Comparison of ENCODE assay signal across 11 mouse cellular contexts in genomic region chr4:123260071-123260746, GRCm38 (mm10). TPM values are rescaled to one million over a fixed set of nuclear protein-coding genes. Genes with fewer than 3 reads are reported as not detected.
DNase-seq lines count a peak whose midpoint lies in the region; ATAC-seq and TF ChIP-seq lines count a peak whose summit lies in the region.
"Had no signal": no experiment of that assay in that cellular context is flagged by ENCODE, and none has a peak within 500 bp of the region (broad histone marks: within the 10 kb centered on the region; RNA-seq: fewer than 3 reads in every experiment).

No protein-coding gene starts in this region.

- no peak for TF ChIP-seq EP300 in MEL (IDR thresholded peaks at IDR 0.05; ENCODE audit: low read depth in 1 of 2, low read length in 2 of 2)

- H3K4me1 ChIP-seq in hindbrain, postnatal 0 days (ENCODE audit: insufficient read depth, low read length) = no peaks in the 10 kb centered on the region
- peaks cover 11% of the 10 kb centered on the region for H3K4me1 ChIP-seq in hindbrain, embryonic 13.5 days (replicated peaks)
- H3K4me1 ChIP-seq in MEL (ENCODE audit: control insufficient read depth in 1 of 2, insufficient read depth in 2 of 2, low read length in 2 of 2) = no peaks in the 10 kb centered on the region; a peak in 1 of 4 replicates
- no peaks in the 10 kb centered on the region; the same call in 1 of the 2 replicates for H3K4me1 ChIP-seq in limb, embryonic 14.5 days (ENCODE audit: control insufficient read depth, insufficient read depth, low read length)

- H3K9me3 ChIP-seq in hindbrain, postnatal 0 days (ENCODE audit: low read length) = no peaks in the 10 kb centered on the region
- H3K9me3 ChIP-seq in hindbrain, embryonic 13.5 days = no peaks in the 10 kb centered on the region
- no peaks in the 10 kb centered on the region for H3K9me3 ChIP-seq in MEL (replicated peaks; ENCODE audit: insufficient read depth, low read length)
- no peaks in the 10 kb centered on the region for H3K9me3 ChIP-seq in limb, embryonic 14.5 days (ENCODE audit: control insufficient read depth, low read length)

- no peaks in the 10 kb centered on the region for H3K79me2 ChIP-seq in MEL (ENCODE audit: control insufficient read depth, insufficient read depth, low read length, poor library complexity)

- no peak for ATAC-seq in hindbrain, postnatal 0 days
- ATAC-seq in hindbrain, embryonic 13.5 days (ENCODE audit: low FRiP score) = no peak
- ATAC-seq in limb, embryonic 14.5 days (ENCODE audit: low FRiP score, low read depth) = peak; percentile 79; the same call in 1 of the 2 replicates
- ATAC-seq: lung, postnatal 0 days had no signal

- H3K36me3 ChIP-seq in hindbrain, postnatal 0 days (ENCODE audit: insufficient read depth, low read length) = no peaks in the 10 kb centered on the region
- no peaks in the 10 kb centered on the region for H3K36me3 ChIP-seq in hindbrain, embryonic 13.5 days
- H3K36me3 ChIP-seq in MEL (ENCODE audit: control insufficient read depth in 1 of 2, insufficient read depth in 2 of 2, low read length in 2 of 2) = no peaks in the 10 kb centered on the region
- no peaks in the 10 kb centered on the region for H3K36me3 ChIP-seq in limb, embryonic 14.5 days (ENCODE audit: control insufficient read depth, insufficient read depth, low read length)

- H3K27me3 ChIP-seq in hindbrain, postnatal 0 days (ENCODE audit: insufficient read depth, low read length) = no peaks in the 10 kb centered on the region
- H3K27me3 ChIP-seq in hindbrain, embryonic 13.5 days = no peaks in the 10 kb centered on the region
- peaks cover 18 to 23% of the 10 kb centered on the region in 2 experiments for H3K27me3 ChIP-seq in MEL (ENCODE audit: control insufficient read depth in 1 of 2, insufficient read depth in 2 of 2, low read length in 2 of 2)
- H3K27me3 ChIP-seq in limb, embryonic 14.5 days (ENCODE audit: control insufficient read depth, insufficient read depth, low read length) = no peaks in the 10 kb centered on the region

- H3K9ac ChIP-seq in hindbrain, postnatal 0 days (replicated peaks; ENCODE audit: low read length) = 0 out of 2 replicates have a peak overlapping the region, but pooled peaks have one; percentile 9
- H3K9ac ChIP-seq in hindbrain, embryonic 13.5 days = no peak overlapping the region
- no peak overlapping the region for H3K9ac ChIP-seq in MEL (ENCODE audit: control insufficient read depth, low read depth, low read length, poor library complexity, severe bottlenecking)
- no peak overlapping the region for H3K9ac ChIP-seq in limb, embryonic 14.5 days (ENCODE audit: low read depth, low read length, severe bottlenecking)

- TF ChIP-seq CTCF in hindbrain, postnatal 0 days (IDR thresholded peaks at IDR 0.05; ENCODE audit: low read depth) = no peak
- no peak for TF ChIP-seq CTCF in MEL (IDR thresholded peaks at IDR 0.05 in 2 of 3, conservative IDR thresholded peaks at IDR 0.05 in 1 of 3; ENCODE audit: control insufficient read depth in 1 of 3, insufficient read depth in 1 of 3, low read depth in 2 of 3, low read length in 3 of 3, poor library complexity in 1 of 3, severe bottlenecking in 1 of 3)

- no peak for TF ChIP-seq POLR2A in MEL (IDR thresholded peaks at IDR 0.05; ENCODE audit: control insufficient read depth in 1 of 2, insufficient read depth in 1 of 2, low read depth in 1 of 2, low read length in 2 of 2, poor library complexity in 1 of 2)
- no peak for TF ChIP-seq POLR2A in limb, embryonic 14.5 days (IDR thresholded peaks at IDR 0.05; ENCODE audit: borderline replicate concordance, extremely low read depth, insufficient read depth, insufficient read length)

- WGBS in hindbrain, postnatal 0 days = 36% methylated on average over 8 of the region's 8 CpGs
- 34% methylated on average over 8 of the region's 8 CpGs for WGBS in hindbrain, embryonic 13.5 days
- 31% methylated on average over 8 of the region's 8 CpGs for WGBS in limb, embryonic 14.5 days

- H3K4me2 ChIP-seq in hindbrain, postnatal 0 days (ENCODE audit: low read depth, low read length) = no peak overlapping the region
- H3K4me2 ChIP-seq in hindbrain, embryonic 13.5 days = no peak overlapping the region
- H3K4me2 ChIP-seq in limb, embryonic 14.5 days (replicated peaks; ENCODE audit: low read depth, low read length, severe bottlenecking) = no peak overlapping the region

- no peak for DNase-seq in hindbrain, postnatal 0 days (ENCODE audit: low spot score)
- DNase-seq in MEL (ENCODE audit: low read depth, low spot score) (no peak), MN1 (ENCODE audit: low spot score) (no peak)
- peak; percentile 77 for DNase-seq in embryo, embryonic 10.5 days (ENCODE audit: low spot score)
- DNase-seq in limb, embryonic 14.5 days (ENCODE audit: low spot score) = peak; percentile 55
- DNase-seq in urinary bladder, postnatal 4 days (ENCODE audit: low spot score in 2 of 2) = no peak
- DNase-seq: kidney, adult 9 months; right cerebral cortex, postnatal 14 days had no signal

- no peak overlapping the region for H3K4me3 ChIP-seq in hindbrain, postnatal 0 days (ENCODE audit: low read length)
- H3K4me3 ChIP-seq in hindbrain, embryonic 13.5 days = no peak overlapping the region
- H3K4me3 ChIP-seq in MEL (ENCODE audit: control insufficient read depth in 1 of 2, insufficient read depth in 1 of 2, low read depth in 2 of 2, low read length in 2 of 2) = no peak overlapping the region
- H3K4me3 ChIP-seq in limb, embryonic 14.5 days (replicated peaks; ENCODE audit: low read length) = no peak overlapping the region

- H3K27ac ChIP-seq in hindbrain, postnatal 0 days = no peak overlapping the region
- H3K27ac ChIP-seq in hindbrain, embryonic 13.5 days = no peak overlapping the region
- no peak overlapping the region for H3K27ac ChIP-seq in MEL (ENCODE audit: control insufficient read depth, low read depth, low read length)
- no peak overlapping the region for H3K27ac ChIP-seq in limb, embryonic 14.5 days (replicated peaks; ENCODE audit: low read depth, low read length)

- no peak for TF ChIP-seq RAD21 in MEL (IDR thresholded peaks at IDR 0.05; ENCODE audit: low read depth, low read length)

TF ChIP-seq in MEL, 35 proteins besides CTCF, POLR2A, EP300 and RAD21:
- peak; percentile 40; the same call in 1 of the 2 replicates for TF ChIP-seq MXI1 (IDR thresholded peaks at IDR 0.05; ENCODE audit: low read depth, low read length)
- peak; percentile 61; the same call in 1 of the 2 replicates for TF ChIP-seq ETS1 (IDR thresholded peaks at IDR 0.05; ENCODE audit: low read depth, low read length)
- TF ChIP-seq USF2 (IDR thresholded peaks at IDR 0.05; ENCODE audit: borderline replicate concordance in 1 of 2, insufficient read depth in 1 of 2, low read depth in 1 of 2, low read length in 2 of 2) = no peak
- TF ChIP-seq BHLHE40 (IDR thresholded peaks at IDR 0.05; ENCODE audit: borderline replicate concordance, low read depth, low read length) = no peak
- TF ChIP-seq GABPA (IDR thresholded peaks at IDR 0.05; ENCODE audit: low read depth, low read length) = no peak

RNA-seq across cellular contexts. Expression of gene Pabpc4, which starts 1.9 kb away (rescaled TPM):
- total RNA-seq in hindbrain, postnatal 0 days (2014; rRNA removed) = 100 and 137 TPM in 2 replicates
- polyA plus RNA-seq in hindbrain, postnatal 0 days (2015; fragmentation: Nextera tagmentation; extraction: Ambion mirVana) = 19.9 and 22.7 TPM in 2 replicates
- polyA plus RNA-seq in hindbrain, embryonic 13.5 days (2015; fragmentation: Nextera tagmentation; extraction: Ambion mirVana) = 28.0 and 30.0 TPM in 2 replicates
- total RNA-seq in MEL (2012; rRNA removed) = 330 and 394 TPM in 2 replicates
- 100 to 1,000 TPM in 1 of 2 experiments, not detected in 1; 684 TPM for polyA plus RNA-seq in MEL (2012; ENCODE audit: insufficient read depth in 1 of 2, insufficient read length in 2 of 2, low read depth in 1 of 2, low replicate concordance in 2 of 2, missing spikeins in 1 of 2)
- polyA plus RNA-seq in limb, embryonic 14.5 days (2012; rRNA removed) = 147 and 207 TPM in 2 replicates
- polyA plus RNA-seq in limb, embryonic 14.5 days (2014; fragmentation: Nextera tagmentation; extraction: Ambion mirVana) = 57.2 and 59.1 TPM in 2 replicates

RNA-seq across cellular contexts. Expression of gene Heyl, which starts 26.9 kb away (rescaled TPM):
- 5.1 and 6.5 TPM in 2 replicates for total RNA-seq in hindbrain, postnatal 0 days (2014; rRNA removed)
- polyA plus RNA-seq in hindbrain, postnatal 0 days (2015; fragmentation: Nextera tagmentation; extraction: Ambion mirVana) = 3.5 TPM in 2 replicates
- polyA plus RNA-seq in hindbrain, embryonic 13.5 days (2015; fragmentation: Nextera tagmentation; extraction: Ambion mirVana) = 8.0 and 8.8 TPM in 2 replicates
- total RNA-seq in MEL (2012; rRNA removed) = not detected in 2 replicates
- polyA plus RNA-seq in MEL (2012; ENCODE audit: insufficient read depth in 1 of 2, insufficient read length in 2 of 2, low read depth in 1 of 2, low replicate concordance in 2 of 2, missing spikeins in 1 of 2) = not detected
- polyA plus RNA-seq in limb, embryonic 14.5 days (2012; rRNA removed) = 8.9 and 11.1 TPM in 2 replicates
- polyA plus RNA-seq in limb, embryonic 14.5 days (2014; fragmentation: Nextera tagmentation; extraction: Ambion mirVana) = 9.6 and 13.2 TPM in 2 replicates
- total RNA-seq: monocyte, adult 5-6 weeks had no signal

RNA-seq across cellular contexts. Expression of gene Nt5c1a, which starts 58.9 kb away (rescaled TPM):
- 0.79 and 2.1 TPM in 2 replicates for total RNA-seq in hindbrain, postnatal 0 days (2014; rRNA removed)
- polyA plus RNA-seq in hindbrain, postnatal 0 days (2015; fragmentation: Nextera tagmentation; extraction: Ambion mirVana) = 0.39 and 0.53 TPM in 2 replicates
- not detected in 2 replicates for polyA plus RNA-seq in hindbrain, embryonic 13.5 days (2015; fragmentation: Nextera tagmentation; extraction: Ambion mirVana)
- not detected in 2 replicates for total RNA-seq in MEL (2012; rRNA removed)
- not detected for polyA plus RNA-seq in MEL (2012; ENCODE audit: insufficient read depth in 1 of 2, insufficient read length in 2 of 2, low read depth in 1 of 2, low replicate concordance in 2 of 2, missing spikeins in 1 of 2)
- 0.05 TPM in 1 of 2 replicates, not detected in the other for polyA plus RNA-seq in limb, embryonic 14.5 days (2012; rRNA removed)
- polyA plus RNA-seq in limb, embryonic 14.5 days (2014; fragmentation: Nextera tagmentation; extraction: Ambion mirVana) = not detected in 2 replicates
- total RNA-seq: monocyte, adult 5-6 weeks had no signal

Comparison
In these comparisons a context has a peak if more than half of its experiments do, and no peak if none do; other contexts are left out.
1. DNase-seq: peak in embryo, embryonic 10.5 days (single experiment) and limb, embryonic 14.5 days (single experiment); none in hindbrain, postnatal 0 days (single experiment), MEL (single experiment), urinary bladder, postnatal 4 days (0 of 2) and MN1 (single experiment).